Mouse (Mus musculus): ENCODE data around the gene Maz. TPM values are rescaled to one million over a fixed set of nuclear protein-coding genes. Genes with fewer than 3 reads are reported as not detected.

The Maz gene
- polyA plus RNA-seq, 1 experiment from 2014 or later = 61.7 TPM

DNA sequence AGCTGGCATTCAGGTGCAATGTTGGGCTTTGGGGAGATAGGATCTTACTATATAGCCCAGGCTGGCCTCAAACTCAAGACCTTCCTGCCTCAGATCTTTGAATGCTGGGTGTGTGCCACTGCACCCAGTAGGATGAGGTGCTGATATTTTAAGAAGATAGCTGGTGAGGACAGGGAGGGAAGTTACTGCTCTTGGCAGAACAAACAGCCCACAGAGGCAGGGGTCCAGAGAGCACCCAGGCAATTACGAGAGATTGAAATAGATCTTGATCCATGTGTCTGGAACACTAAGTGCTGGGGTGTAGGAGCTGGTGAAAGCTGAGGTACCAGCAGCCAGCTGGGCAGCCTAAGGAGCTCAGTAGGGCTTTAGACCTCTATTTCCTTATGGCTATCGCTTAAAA is 45.2 kb downstream of the Maz start:
- WGBS = 87% methylated on average over 2 of the region's 2 CpGs
- no peak for ATAC-seq (ENCODE audit: low read depth)
- Histone ChIP-seq H3K9me3 (ENCODE audit: control insufficient read depth, low read length) (no peaks in the 10 kb centered on the region), H3K4me2 (ENCODE audit: low read depth, low read length) (no peak overlapping the region), H3K36me3 (ENCODE audit: control insufficient read depth, insufficient read depth, low read length) (peaks cover 18% of the 10 kb centered on the region), H3K4me3 (ENCODE audit: low read depth, low read length) (no peak overlapping the region), H3K4me1 (ENCODE audit: control insufficient read depth, insufficient read depth, low read length) (0 out of 2 replicates have a peak, but pooled peaks cover 8% of the 10 kb centered on the region), H3K27ac (ENCODE audit: low read depth, low read length) (no peak overlapping the region), H3K9ac (replicated peaks; ENCODE audit: low read depth, low read length) (no peak overlapping the region), H3K27me3 (ENCODE audit: control insufficient read depth, insufficient read depth, low read length) (no peaks in the 10 kb centered on the region)

DNA sequence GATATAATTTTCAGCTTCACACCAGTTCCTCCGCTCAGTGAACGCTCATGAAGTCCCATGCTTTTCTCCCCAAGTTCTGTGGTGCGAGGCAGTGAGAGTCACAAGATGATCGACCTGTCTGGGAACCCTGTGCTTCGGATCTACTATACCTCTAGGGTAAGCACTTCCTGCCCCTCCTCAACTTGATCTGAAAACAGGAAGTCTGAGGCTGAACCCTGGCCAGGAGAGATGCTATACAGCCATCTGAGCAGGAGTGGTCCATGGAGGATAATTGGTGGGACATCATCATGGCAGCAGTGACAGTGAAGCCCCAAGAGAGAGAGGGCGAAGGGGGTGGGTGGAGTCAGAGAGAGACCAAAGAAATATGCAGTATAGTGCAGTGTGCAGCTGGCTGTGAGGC is 48.0 kb downstream of the Maz start:
- no peaks in the 10 kb centered on the region for H3K27me3 ChIP-seq (ENCODE audit: control insufficient read depth, insufficient read depth, low read length)
- no peak overlapping the region for H3K4me2 ChIP-seq (ENCODE audit: low read depth, low read length)
- 95% methylated on average over 6 of the region's 6 CpGs for WGBS
- peaks cover 18% of the 10 kb centered on the region for H3K36me3 ChIP-seq (ENCODE audit: control insufficient read depth, insufficient read depth, low read length)
- H3K9ac ChIP-seq (replicated peaks; ENCODE audit: low read depth, low read length) = no peak overlapping the region
- no peak overlapping the region for H3K27ac ChIP-seq (ENCODE audit: low read depth, low read length)
- no peak for ATAC-seq (ENCODE audit: low read depth)
- no peaks in the 10 kb centered on the region for H3K9me3 ChIP-seq (ENCODE audit: control insufficient read depth, low read length)
- H3K4me1 ChIP-seq (ENCODE audit: control insufficient read depth, insufficient read depth, low read length) = 0 out of 2 replicates have a peak, but pooled peaks cover 8% of the 10 kb centered on the region
- no peak overlapping the region for H3K4me3 ChIP-seq (ENCODE audit: low read depth, low read length)

DNA sequence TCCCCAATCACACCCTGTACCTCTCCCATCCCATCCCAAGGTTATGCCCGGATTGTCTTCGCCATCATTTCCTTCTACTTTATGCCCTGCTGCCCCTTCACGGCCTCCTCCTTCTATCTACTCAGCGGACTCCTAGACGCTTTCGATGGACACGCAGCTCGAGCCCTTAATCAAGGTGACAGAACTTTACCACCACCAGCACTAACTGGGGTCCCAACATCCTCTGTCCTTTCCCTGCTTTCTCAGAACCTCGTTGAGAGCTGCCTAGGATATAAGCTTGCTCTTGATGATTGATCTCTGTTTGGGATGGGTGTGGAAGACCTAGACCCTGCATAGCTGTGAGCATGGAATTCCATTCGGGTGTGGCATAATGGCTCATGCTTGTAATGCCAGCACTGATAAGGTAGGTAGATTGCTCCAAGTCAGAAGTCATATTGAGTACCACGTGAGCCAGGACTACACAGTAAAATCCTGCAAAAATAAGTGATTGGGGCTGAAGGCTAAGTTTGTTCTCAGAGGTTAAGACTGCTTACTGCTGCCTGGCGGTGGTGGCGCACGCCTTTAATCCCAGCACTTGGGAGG is 49.9 kb downstream of the Maz start:
- 28% methylated on average over 14 of the region's 14 CpGs for WGBS
- H3K4me3 ChIP-seq (ENCODE audit: low read depth, low read length) = peak overlapping the region; percentile 68
- ATAC-seq (ENCODE audit: low read depth) = no peak
- H3K27me3 ChIP-seq (ENCODE audit: control insufficient read depth, insufficient read depth, low read length) = no peaks in the 10 kb centered on the region
- peak overlapping the region; percentile 80 for H3K9ac ChIP-seq (replicated peaks; ENCODE audit: low read depth, low read length)
- peaks cover 18% of the 10 kb centered on the region for H3K36me3 ChIP-seq (ENCODE audit: control insufficient read depth, insufficient read depth, low read length)
- 0 out of 2 replicates have a peak, but pooled peaks cover 8% of the 10 kb centered on the region for H3K4me1 ChIP-seq (ENCODE audit: control insufficient read depth, insufficient read depth, low read length)
- H3K4me2 ChIP-seq (ENCODE audit: low read depth, low read length) = peak overlapping the region; percentile 87
- H3K27ac ChIP-seq (ENCODE audit: low read depth, low read length) = peak overlapping the region; percentile 96
- H3K9me3 ChIP-seq (ENCODE audit: control insufficient read depth, low read length) = no peaks in the 10 kb centered on the region

- 0% methylated on average over 55 of the region's 55 CpGs for WGBS
- Histone ChIP-seq H3K4me2 (ENCODE audit: low read depth, low read length) (peak within 1 kb of the TSS; percentile 87), H3K4me3 (ENCODE audit: low read depth, low read length) (peak within 1 kb of the TSS; percentile 68), H3K4me1 (ENCODE audit: control insufficient read depth, insufficient read depth, low read length) (0 out of 2 replicates have a peak, but pooled peaks cover 8% of the 10 kb centered on the region), H3K36me3 (ENCODE audit: control insufficient read depth, insufficient read depth, low read length) (peaks cover 16% of the 10 kb centered on the region), H3K9me3 (ENCODE audit: control insufficient read depth, low read length) (no peaks in the 10 kb centered on the region), H3K9ac (replicated peaks; ENCODE audit: low read depth, low read length) (peak within 1 kb of the TSS; percentile 80), H3K27ac (ENCODE audit: low read depth, low read length) (peak within 1 kb of the TSS; percentile 96), H3K27me3 (ENCODE audit: control insufficient read depth, insufficient read depth, low read length) (no peaks in the 10 kb centered on the region)
- ATAC-seq (ENCODE audit: low read depth) = peak; percentile 97
These were observed 50.6 kb downstream of the Maz start, which contains the start of gene Cdiptos for GRCm38 (mm10) chr7:126975950-126976866. Gene Cdiptos, minus strand, starts transcription at chr7:126976098.

DNA sequence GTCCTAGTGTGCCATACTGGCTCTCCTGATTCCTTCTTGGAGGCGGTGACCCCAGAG is 51.1 kb downstream of the Maz start, which contains the start of gene Cdipt:
Gene Cdipt, plus strand, starts transcription at position 22 of the 57 bp plus-strand sequence.
- peak within 1 kb of the TSS; percentile 96 for H3K27ac ChIP-seq (ENCODE audit: low read depth, low read length)
- 0% methylated on average over 1 of the region's 1 CpGs for WGBS
- H3K9ac ChIP-seq (replicated peaks; ENCODE audit: low read depth, low read length) = peak within 1 kb of the TSS; percentile 80
- peak within 1 kb of the TSS; percentile 87 for H3K4me2 ChIP-seq (ENCODE audit: low read depth, low read length)
- H3K27me3 ChIP-seq (ENCODE audit: control insufficient read depth, insufficient read depth, low read length) = no peaks in the 10 kb centered on the region
- ATAC-seq (ENCODE audit: low read depth) = no peak
- peaks cover 19% of the 10 kb centered on the region for H3K36me3 ChIP-seq (ENCODE audit: control insufficient read depth, insufficient read depth, low read length)
- 0 out of 2 replicates have a peak, but pooled peaks cover 8% of the 10 kb centered on the region for H3K4me1 ChIP-seq (ENCODE audit: control insufficient read depth, insufficient read depth, low read length)
- peak within 1 kb of the TSS; percentile 68 for H3K4me3 ChIP-seq (ENCODE audit: low read depth, low read length)
- no peaks in the 10 kb centered on the region for H3K9me3 ChIP-seq (ENCODE audit: control insufficient read depth, low read length)

DNA sequence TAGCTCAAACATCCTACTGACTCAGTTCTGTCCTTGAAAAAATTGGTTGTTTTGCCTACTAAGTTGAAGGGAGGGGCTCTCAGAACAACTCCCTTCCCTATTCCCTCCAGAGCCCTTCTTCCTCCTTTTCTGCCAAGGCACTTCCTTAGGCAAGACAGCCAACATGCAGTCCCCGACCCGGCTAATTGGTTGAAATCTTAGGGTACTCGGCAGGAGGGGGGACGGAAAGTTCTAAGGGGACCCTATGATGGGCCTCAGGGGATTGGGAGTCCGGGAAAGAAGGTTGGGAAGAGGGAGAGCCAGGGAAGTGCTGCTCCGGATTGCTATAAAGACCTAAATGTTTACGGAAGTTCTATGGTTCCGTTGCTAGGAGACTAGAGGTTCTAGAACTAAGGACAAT is 51.3 kb downstream of the Maz start:
- 11% methylated on average over 8 of the region's 8 CpGs for WGBS
- H3K9ac ChIP-seq (replicated peaks; ENCODE audit: low read depth, low read length) = peak overlapping the region; percentile 80
- no peak for ATAC-seq (ENCODE audit: low read depth)
- peaks cover 19% of the 10 kb centered on the region for H3K36me3 ChIP-seq (ENCODE audit: control insufficient read depth, insufficient read depth, low read length)
- no peaks in the 10 kb centered on the region for H3K9me3 ChIP-seq (ENCODE audit: control insufficient read depth, low read length)
- H3K4me2 ChIP-seq (ENCODE audit: low read depth, low read length) = peak overlapping the region; percentile 87
- 0 out of 2 replicates have a peak, but pooled peaks cover 8% of the 10 kb centered on the region for H3K4me1 ChIP-seq (ENCODE audit: control insufficient read depth, insufficient read depth, low read length)
- H3K4me3 ChIP-seq (ENCODE audit: low read depth, low read length) = no peak overlapping the region; the same call in 1 of the 2 replicates
- H3K27me3 ChIP-seq (ENCODE audit: control insufficient read depth, insufficient read depth, low read length) = no peaks in the 10 kb centered on the region
- H3K27ac ChIP-seq (ENCODE audit: low read depth, low read length) = peak overlapping the region; percentile 96

Small RNA genes lying within 50 kb of the gene (microRNA-seq; reads per million reads assigned to microRNA genes)
- not detected for gene Gm44343

Other genes with a start within 250 kb of the Maz start
- 0.27 and 0.55 TPM in 2 replicates for gene Tbx6, start 245.6 kb downstream of the Maz start, polyA plus RNA-seq (2014; fragmentation: Nextera tagmentation; extraction: Ambion mirVana)
- 154 and 168 TPM in 2 replicates for gene Ppp4c, start 234.5 kb downstream of the Maz start, polyA plus RNA-seq (2014; fragmentation: Nextera tagmentation; extraction: Ambion mirVana)
- gene Fam57b, start 229.4 kb downstream of the Maz start, polyA plus RNA-seq (2014; fragmentation: Nextera tagmentation; extraction: Ambion mirVana) = 50.9 and 64.4 TPM in 2 replicates
- not detected in 2 replicates for gene 4930451I11Rik, start 195.4 kb downstream of the Maz start, polyA plus RNA-seq (2014; fragmentation: Nextera tagmentation; extraction: Ambion mirVana)
- 18.4 and 20.2 TPM in 2 replicates for gene Doc2a, start 179.6 kb downstream of the Maz start, polyA plus RNA-seq (2014; fragmentation: Nextera tagmentation; extraction: Ambion mirVana)
- gene Hirip3, start 165.1 kb downstream of the Maz start, polyA plus RNA-seq (2014; fragmentation: Nextera tagmentation; extraction: Ambion mirVana) = 11.0 and 15.2 TPM in 2 replicates
- 86.7 and 92.4 TPM in 2 replicates for gene Ino80e, start 164.7 kb downstream of the Maz start, polyA plus RNA-seq (2014; fragmentation: Nextera tagmentation; extraction: Ambion mirVana)
- 28.9 and 36.5 TPM in 2 replicates for gene Taok2, start 142.3 kb downstream of the Maz start, polyA plus RNA-seq (2014; fragmentation: Nextera tagmentation; extraction: Ambion mirVana)
- gene Tmem219, start 104.1 kb downstream of the Maz start, polyA plus RNA-seq (2014; fragmentation: Nextera tagmentation; extraction: Ambion mirVana) = 29.4 and 32.2 TPM in 2 replicates
- gene Kctd13, start 98.2 kb downstream of the Maz start, polyA plus RNA-seq (2014; fragmentation: Nextera tagmentation; extraction: Ambion mirVana) = 92.9 and 103 TPM in 2 replicates
- 5.8 and 10.6 TPM in 2 replicates for gene Asphd1, start 77.5 kb downstream of the Maz start, polyA plus RNA-seq (2014; fragmentation: Nextera tagmentation; extraction: Ambion mirVana)
- 70.9 and 85.0 TPM in 2 replicates for gene Sez6l2, start 76.5 kb downstream of the Maz start, polyA plus RNA-seq (2014; fragmentation: Nextera tagmentation; extraction: Ambion mirVana)
- 105 and 107 TPM in 2 replicates for gene Cdipt, start 51.1 kb downstream of the Maz start, polyA plus RNA-seq (2014; fragmentation: Nextera tagmentation; extraction: Ambion mirVana)
- gene Cdiptos, start 50.9 kb downstream of the Maz start, polyA plus RNA-seq (2014; fragmentation: Nextera tagmentation; extraction: Ambion mirVana) = 0.86 and 1.2 TPM in 2 replicates
- 2.4 and 4.8 TPM in 2 replicates for gene Mvp, start 12.4 kb downstream of the Maz start, polyA plus RNA-seq (2014; fragmentation: Nextera tagmentation; extraction: Ambion mirVana)
- gene Pagr1b, start 10.6 kb downstream of the Maz start, polyA plus RNA-seq (2014; fragmentation: Nextera tagmentation; extraction: Ambion mirVana) = not detected in 2 replicates
- gene Pagr1a, start 9.7 kb downstream of the Maz start, polyA plus RNA-seq (2014; fragmentation: Nextera tagmentation; extraction: Ambion mirVana) = 30.4 and 46.9 TPM in 2 replicates
- gene Gm42742, start 5.9 kb downstream of the Maz start, polyA plus RNA-seq (2014; fragmentation: Nextera tagmentation; extraction: Ambion mirVana) = 36.3 and 60.2 TPM in 2 replicates
- gene Prrt2, start 5.8 kb downstream of the Maz start, polyA plus RNA-seq (2014; fragmentation: Nextera tagmentation; extraction: Ambion mirVana) = 41.4 and 63.5 TPM in 2 replicates
- gene Kif22, start 15.4 kb upstream of the Maz start, polyA plus RNA-seq (2014; fragmentation: Nextera tagmentation; extraction: Ambion mirVana) = 12.7 and 13.9 TPM in 2 replicates
- not detected in 2 replicates for gene Zg16, start 60.3 kb upstream of the Maz start, polyA plus RNA-seq (2014; fragmentation: Nextera tagmentation; extraction: Ambion mirVana)
- gene AI467606, start 64.3 kb upstream of the Maz start, polyA plus RNA-seq (2014; fragmentation: Nextera tagmentation; extraction: Ambion mirVana) = 1.4 and 1.6 TPM in 2 replicates
- 0.88 TPM in 1 of 2 replicates, not detected in the other for gene Qprt, start 95.2 kb upstream of the Maz start, polyA plus RNA-seq (2014; fragmentation: Nextera tagmentation; extraction: Ambion mirVana)
- not detected in 2 replicates for gene Spn, start 110.8 kb upstream of the Maz start, polyA plus RNA-seq (2014; fragmentation: Nextera tagmentation; extraction: Ambion mirVana)
- 58.1 and 71.9 TPM in 2 replicates for gene Cd2bp2, start 169.0 kb upstream of the Maz start, polyA plus RNA-seq (2014; fragmentation: Nextera tagmentation; extraction: Ambion mirVana)
- 28.5 and 29.4 TPM in 2 replicates for gene Tbc1d10b, start 181.4 kb upstream of the Maz start, polyA plus RNA-seq (2014; fragmentation: Nextera tagmentation; extraction: Ambion mirVana)
- 8.5 and 12.5 TPM in 2 replicates for gene Mylpf, start 181.9 kb upstream of the Maz start, polyA plus RNA-seq (2014; fragmentation: Nextera tagmentation; extraction: Ambion mirVana)
- 21.5 and 24.0 TPM in 2 replicates for gene Zfp553, start 206.0 kb upstream of the Maz start, polyA plus RNA-seq (2014; fragmentation: Nextera tagmentation; extraction: Ambion mirVana)
- 7.2 and 9.1 TPM in 2 replicates for gene Sept1, start 206.1 kb upstream of the Maz start, polyA plus RNA-seq (2014; fragmentation: Nextera tagmentation; extraction: Ambion mirVana)
- 68.1 and 68.8 TPM in 2 replicates for gene Zfp771, start 217.2 kb upstream of the Maz start, polyA plus RNA-seq (2014; fragmentation: Nextera tagmentation; extraction: Ambion mirVana)
- gene Dctpp1, start 233.7 kb upstream of the Maz start, polyA plus RNA-seq (2014; fragmentation: Nextera tagmentation; extraction: Ambion mirVana) = 109 and 138 TPM in 2 replicates
- gene Sephs2, start 247.0 kb upstream of the Maz start, polyA plus RNA-seq (2014; fragmentation: Nextera tagmentation; extraction: Ambion mirVana) = 77.7 and 78.9 TPM in 2 replicates

Data from neural tube, embryonic 14.5 days (tissue).